Mouse (Mus musculus): ENCODE results near the gene Trpm1. TPM values are rescaled to one million over a fixed set of nuclear protein-coding genes. Genes with fewer than 3 reads are reported as not detected.

The Trpm1 gene
- total and polyA plus RNA-seq, 3 experiments = 0.55 TPM; not detected in 2

DNA sequence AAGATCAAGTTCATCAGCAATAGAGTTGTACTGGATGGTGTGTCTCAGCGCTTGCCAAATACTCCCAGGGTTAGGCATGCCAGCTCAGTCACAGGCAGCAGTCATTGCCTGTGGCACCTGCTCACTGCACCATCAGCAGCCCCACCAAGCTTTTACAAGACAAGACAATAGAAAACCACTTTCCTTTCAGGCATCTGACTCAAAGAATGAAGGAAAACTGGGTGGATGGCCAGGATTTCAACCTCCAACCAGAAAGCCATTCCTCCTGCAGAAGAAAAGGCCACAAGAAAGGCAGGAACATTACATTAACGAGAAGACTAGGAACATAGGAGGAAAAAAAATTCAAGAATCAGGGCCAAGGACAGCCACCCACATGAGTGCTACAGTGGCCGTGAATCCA lies 100.1 kb downstream of the Trpm1 start:
- H3K27me3 ChIP-seq (ENCODE audit: insufficient read depth, low read length) = no peaks in the 10 kb centered on the region

DNA sequence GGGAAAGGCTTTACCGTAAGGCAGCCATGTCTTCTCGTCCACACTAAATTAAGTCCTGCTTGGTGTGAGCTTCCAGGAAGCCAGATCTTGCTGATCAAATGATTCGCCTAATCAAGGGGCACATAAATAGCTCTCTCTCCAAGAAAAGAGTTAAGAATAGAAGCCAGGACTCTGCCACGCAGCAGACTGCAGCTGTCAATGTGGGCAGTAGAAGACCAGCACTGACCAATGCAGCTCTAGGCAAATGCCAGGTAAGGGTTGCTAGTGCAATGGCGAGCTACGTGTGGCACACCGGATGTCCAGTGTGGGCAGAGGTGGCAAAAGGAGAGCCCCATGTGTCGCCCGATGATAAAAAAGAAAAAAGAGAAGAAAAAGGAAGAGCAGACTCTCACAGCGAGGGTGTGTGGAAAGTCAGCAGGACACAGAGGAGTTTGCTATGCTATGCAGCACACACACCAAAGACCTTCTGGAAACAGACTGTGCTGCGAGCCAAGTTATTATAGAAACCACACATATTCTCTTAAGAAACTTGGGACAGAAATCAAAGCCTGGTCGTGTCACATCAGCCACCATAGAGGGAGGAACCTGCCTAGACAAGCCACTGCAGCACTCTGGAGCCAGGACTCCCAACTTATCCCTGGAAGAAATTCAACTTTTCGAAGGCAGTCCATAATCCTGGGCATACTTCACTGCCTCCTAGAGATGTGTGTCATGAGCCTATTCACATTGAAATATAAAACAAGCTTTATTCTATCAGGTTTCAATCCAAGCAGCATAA lies 112.1 kb downstream of the Trpm1 start:
- H3K36me3 ChIP-seq (replicated peaks) = no peaks in the 10 kb centered on the region
- ATAC-seq (ENCODE audit: extremely low read depth, insufficient number of reproducible peaks, low FRiP score, poor library complexity, severe bottlenecking) = no peak
- peaks cover 4% of the 10 kb centered on the region; the same call in 1 of the 2 replicates for H3K27me3 ChIP-seq (ENCODE audit: insufficient read depth, low read length)
- H3K9me3 ChIP-seq (replicated peaks) = no peaks in the 10 kb centered on the region; the same call in 1 of the 2 replicates
- TF ChIP-seq CTCF (IDR thresholded peaks at IDR 0.05; ENCODE audit: low read depth, low read length) = no peak
- no peak for TF ChIP-seq POLR2AphosphoS5 (IDR thresholded peaks at IDR 0.05; ENCODE audit: insufficient replicate concordance, low read depth, low read length)
- no peak for TF ChIP-seq GATA1 (IDR thresholded peaks at IDR 0.05; ENCODE audit: borderline replicate concordance, low read length)
- no peak for TF ChIP-seq GATA2 (IDR thresholded peaks at IDR 0.05; ENCODE audit: borderline replicate concordance, low read depth, low read length)
- TF ChIP-seq TAL1 (conservative IDR thresholded peaks at IDR 0.05; ENCODE audit: low read depth, low read length) = no peak
- DNase-seq (ENCODE audit: low spot score) = no peak
- H3K4me1 ChIP-seq (ENCODE audit: insufficient read depth, low read depth, low read length) = no peaks in the 10 kb centered on the region
- no peak overlapping the region for H3K4me3 ChIP-seq (ENCODE audit: low read depth, low read length)

More for the DNA sequence above, 100.1 kb downstream of the Trpm1 start:
- Histone ChIP-seq H3K36me3 (replicated peaks) (no peaks in the 10 kb centered on the region), H3K4me3 (ENCODE audit: low read depth, low read length) (no peak overlapping the region), H3K4me1 (ENCODE audit: insufficient read depth, low read depth, low read length) (no peaks in the 10 kb centered on the region), H3K9me3 (replicated peaks) (no peaks in the 10 kb centered on the region)
- TF ChIP-seq GATA2 (IDR thresholded peaks at IDR 0.05; ENCODE audit: borderline replicate concordance, low read depth, low read length) (no peak), GATA1 (IDR thresholded peaks at IDR 0.05; ENCODE audit: borderline replicate concordance, low read length) (no peak), TAL1 (conservative IDR thresholded peaks at IDR 0.05; ENCODE audit: low read depth, low read length) (no peak), POLR2AphosphoS5 (IDR thresholded peaks at IDR 0.05; ENCODE audit: insufficient replicate concordance, low read depth, low read length) (no peak), CTCF (IDR thresholded peaks at IDR 0.05; ENCODE audit: low read depth, low read length) (no peak)
- DNase-seq (ENCODE audit: low spot score) (no peak), ATAC-seq (ENCODE audit: extremely low read depth, insufficient number of reproducible peaks, low FRiP score, poor library complexity, severe bottlenecking) (no peak)

DNA sequence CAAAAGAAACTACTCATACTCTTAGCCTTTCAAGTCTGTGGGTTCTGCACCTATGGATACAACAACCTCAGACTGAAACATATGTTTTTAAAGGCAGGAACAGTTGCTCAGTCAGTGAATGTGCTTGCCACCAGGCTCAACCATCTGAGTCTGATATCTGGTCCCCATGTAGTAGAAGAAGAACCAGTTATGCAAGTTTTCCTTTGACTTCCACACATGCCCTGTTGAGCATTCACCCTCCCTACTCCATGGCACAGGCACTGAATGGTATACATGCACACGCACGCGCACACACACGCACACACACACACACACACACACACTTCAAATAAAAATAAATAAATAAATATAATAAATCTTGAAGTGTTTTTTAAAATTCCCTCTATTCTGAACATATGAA lies 113.0 kb downstream of the Trpm1 start:
- no peak for TF ChIP-seq GATA1 (IDR thresholded peaks at IDR 0.05; ENCODE audit: borderline replicate concordance, low read length)
- TF ChIP-seq CTCF (IDR thresholded peaks at IDR 0.05; ENCODE audit: low read depth, low read length) = no peak
- TF ChIP-seq POLR2AphosphoS5 (IDR thresholded peaks at IDR 0.05; ENCODE audit: insufficient replicate concordance, low read depth, low read length) = no peak
- TF ChIP-seq TAL1 (conservative IDR thresholded peaks at IDR 0.05; ENCODE audit: low read depth, low read length) = no peak
- no peak for TF ChIP-seq GATA2 (IDR thresholded peaks at IDR 0.05; ENCODE audit: borderline replicate concordance, low read depth, low read length)
- no peak for ATAC-seq (ENCODE audit: extremely low read depth, insufficient number of reproducible peaks, low FRiP score, poor library complexity, severe bottlenecking)
- DNase-seq (ENCODE audit: low spot score) = no peak
- H3K27me3 ChIP-seq (ENCODE audit: insufficient read depth, low read length) = peaks cover 4% of the 10 kb centered on the region; the same call in 1 of the 2 replicates
- no peaks in the 10 kb centered on the region; the same call in 1 of the 2 replicates for H3K9me3 ChIP-seq (replicated peaks)
- no peak overlapping the region for H3K4me3 ChIP-seq (ENCODE audit: low read depth, low read length)
- H3K36me3 ChIP-seq (replicated peaks) = no peaks in the 10 kb centered on the region
- H3K4me1 ChIP-seq (ENCODE audit: insufficient read depth, low read depth, low read length) = no peaks in the 10 kb centered on the region

DNA sequence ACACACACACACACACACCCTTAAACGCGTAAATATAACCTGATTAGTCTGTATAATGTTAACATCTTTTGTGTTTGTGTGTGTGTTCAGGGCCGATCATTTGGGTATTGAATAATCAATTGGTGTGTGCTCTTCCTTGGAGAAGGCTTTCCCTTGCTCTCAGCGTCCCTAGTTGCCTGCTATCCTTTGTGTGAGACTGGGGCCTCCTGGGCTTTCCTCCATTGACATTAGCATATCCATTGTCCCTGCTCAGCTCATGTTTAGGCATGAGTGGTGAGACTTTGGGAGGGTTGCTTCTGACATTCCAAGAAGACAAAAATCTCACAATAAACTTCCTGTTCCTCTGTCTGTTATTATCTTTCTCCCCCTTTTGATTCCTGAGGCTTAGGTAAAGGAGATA lies 118.3 kb downstream of the Trpm1 start:
- Histone ChIP-seq H3K36me3 (replicated peaks) (no peaks in the 10 kb centered on the region), H3K27me3 (ENCODE audit: insufficient read depth, low read length) (peaks cover 15% of the 10 kb centered on the region), H3K4me3 (ENCODE audit: low read depth, low read length) (no peak overlapping the region), H3K4me1 (ENCODE audit: insufficient read depth, low read depth, low read length) (no peaks in the 10 kb centered on the region), H3K9me3 (replicated peaks) (no peaks in the 10 kb centered on the region)
- DNase-seq (ENCODE audit: low spot score) (no peak), ATAC-seq (ENCODE audit: extremely low read depth, insufficient number of reproducible peaks, low FRiP score, poor library complexity, severe bottlenecking) (no peak)
- TF ChIP-seq POLR2AphosphoS5 (IDR thresholded peaks at IDR 0.05; ENCODE audit: insufficient replicate concordance, low read depth, low read length) (no peak), GATA1 (IDR thresholded peaks at IDR 0.05; ENCODE audit: borderline replicate concordance, low read length) (no peak)

DNA sequence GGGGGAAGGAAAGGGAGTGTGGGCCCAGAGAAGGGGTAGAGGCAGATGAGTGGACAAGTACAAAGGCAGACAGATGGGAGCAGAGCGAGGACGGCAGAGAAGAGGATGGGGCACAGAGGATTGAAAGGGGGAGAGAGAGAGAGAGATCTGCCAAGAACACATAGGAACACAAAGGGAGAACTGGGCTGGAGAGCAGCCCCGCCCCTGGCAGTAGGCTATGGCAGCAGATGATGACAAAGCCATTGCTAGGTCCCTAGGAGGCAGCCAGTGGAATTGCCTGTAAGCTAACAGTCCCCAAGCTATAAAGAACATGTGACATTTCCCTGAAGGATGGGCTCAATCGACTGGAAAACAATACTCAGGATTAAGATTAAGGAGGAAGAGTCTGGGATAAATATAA lies 121.9 kb downstream of the Trpm1 start:
- Histone ChIP-seq H3K27me3 (ENCODE audit: insufficient read depth, low read length) (peaks cover 12% of the 10 kb centered on the region), H3K9me3 (replicated peaks) (no peaks in the 10 kb centered on the region), H3K36me3 (replicated peaks) (no peaks in the 10 kb centered on the region), H3K4me3 (ENCODE audit: low read depth, low read length) (no peak overlapping the region), H3K4me1 (ENCODE audit: insufficient read depth, low read depth, low read length) (no peaks in the 10 kb centered on the region)
- ATAC-seq (ENCODE audit: extremely low read depth, insufficient number of reproducible peaks, low FRiP score, poor library complexity, severe bottlenecking) (no peak), DNase-seq (ENCODE audit: low spot score) (no peak)
- TF ChIP-seq GATA1 (IDR thresholded peaks at IDR 0.05; ENCODE audit: borderline replicate concordance, low read length) (no peak), CTCF (IDR thresholded peaks at IDR 0.05; ENCODE audit: low read depth, low read length) (no peak), GATA2 (IDR thresholded peaks at IDR 0.05; ENCODE audit: borderline replicate concordance, low read depth, low read length) (no peak), POLR2AphosphoS5 (IDR thresholded peaks at IDR 0.05; ENCODE audit: insufficient replicate concordance, low read depth, low read length) (no peak), TAL1 (conservative IDR thresholded peaks at IDR 0.05; ENCODE audit: low read depth, low read length) (no peak)

DNA sequence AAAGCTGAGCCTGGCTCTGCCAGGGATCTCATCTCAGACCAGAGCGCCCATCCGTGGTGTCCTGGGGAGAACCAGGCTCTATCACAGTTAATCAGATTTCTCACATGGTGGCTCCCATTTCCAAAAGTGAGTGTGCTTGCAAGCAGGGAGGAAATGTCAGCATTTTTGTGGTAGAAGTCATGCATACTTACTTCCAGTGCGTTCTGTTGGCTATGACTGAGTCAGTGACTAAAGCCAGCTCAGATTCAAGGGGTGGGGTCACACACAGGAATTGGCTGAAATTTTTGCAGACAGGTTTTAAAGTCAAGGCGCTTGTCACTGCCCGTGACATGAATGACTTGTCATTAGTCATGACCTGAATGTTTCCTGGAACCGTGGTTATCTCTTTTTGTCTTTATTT lies 123.3 kb downstream of the Trpm1 start:
- Histone ChIP-seq H3K36me3 (replicated peaks) (no peaks in the 10 kb centered on the region), H3K27me3 (ENCODE audit: insufficient read depth, low read length) (peaks cover 12% of the 10 kb centered on the region), H3K4me3 (ENCODE audit: low read depth, low read length) (no peak overlapping the region), H3K9me3 (replicated peaks) (no peaks in the 10 kb centered on the region), H3K4me1 (ENCODE audit: insufficient read depth, low read depth, low read length) (no peaks in the 10 kb centered on the region)
- TF ChIP-seq GATA2 (IDR thresholded peaks at IDR 0.05; ENCODE audit: borderline replicate concordance, low read depth, low read length) (no peak), POLR2AphosphoS5 (IDR thresholded peaks at IDR 0.05; ENCODE audit: insufficient replicate concordance, low read depth, low read length) (no peak), GATA1 (IDR thresholded peaks at IDR 0.05; ENCODE audit: borderline replicate concordance, low read length) (no peak), TAL1 (conservative IDR thresholded peaks at IDR 0.05; ENCODE audit: low read depth, low read length) (no peak), CTCF (IDR thresholded peaks at IDR 0.05; ENCODE audit: low read depth, low read length) (no peak)
- DNase-seq (ENCODE audit: low spot score) (no peak), ATAC-seq (ENCODE audit: extremely low read depth, insufficient number of reproducible peaks, low FRiP score, poor library complexity, severe bottlenecking) (no peak)
